Mouse (Mus musculus): ENCODE data around the gene Itm2c.

GRCm38 (mm10) chr1:85933631-85934465 is 39.8 kb downstream of the Itm2c start:
- TF ChIP-seq GATA1 (IDR thresholded peaks at IDR 0.05; ENCODE audit: low read length) (no peak), TAL1 (IDR thresholded peaks at IDR 0.05; ENCODE audit: low read length) (no peak)
